Mouse (Mus musculus): Measurements from ENCODE around the gene Magi1. TPM values are rescaled to one million over a fixed set of nuclear protein-coding genes. Genes with fewer than 3 reads are reported as not detected.

Magi1 gene
- polyA plus RNA-seq, 1 experiment, result 3.4 TPM

- peak overlapping the region; percentile 51 for H3K4me2 ChIP-seq (ENCODE audit: low read depth)
- H3K4me3 ChIP-seq, result no peak overlapping the region
- no peaks in the 10 kb centered on the region for H3K36me3 ChIP-seq (ENCODE audit: control insufficient read depth, insufficient read depth)
- no peak overlapping the region for H3ac ChIP-seq (ENCODE audit: control insufficient read depth, insufficient read length)
- TF ChIP-seq POLR2A (IDR thresholded peaks at IDR 0.05; ENCODE audit: insufficient read length, low read depth), result no peak
- no peak for TF ChIP-seq SRF (IDR thresholded peaks at IDR 0.05; ENCODE audit: control insufficient read depth, insufficient read length, low read depth)
- no peak for TF ChIP-seq REST (IDR thresholded peaks at IDR 0.05; ENCODE audit: insufficient read depth, insufficient read length)
- no peak for TF ChIP-seq CEBPB (IDR thresholded peaks at IDR 0.05; ENCODE audit: insufficient read depth, poor library complexity, severe bottlenecking)
- TF ChIP-seq MAX (IDR thresholded peaks at IDR 0.05; ENCODE audit: low read depth), result no peak
- TF ChIP-seq E2F4 (IDR thresholded peaks at IDR 0.05; ENCODE audit: insufficient read depth), result no peak
- no peak for TF ChIP-seq USF1 (IDR thresholded peaks at IDR 0.05; ENCODE audit: low read depth)
- TF ChIP-seq MYOD1 (IDR thresholded peaks at IDR 0.05; ENCODE audit: control insufficient read depth in 1 of 3, insufficient read length in 2 of 3, low read depth in 2 of 3), result no peak
- TF ChIP-seq POLR2AphosphoS2 (IDR thresholded peaks at IDR 0.05; ENCODE audit: insufficient read length, low read depth), result no peak
- TF ChIP-seq TCF3 (IDR thresholded peaks at IDR 0.05; ENCODE audit: insufficient read length, low read depth), result no peak
- TF ChIP-seq MYOG (IDR thresholded peaks at IDR 0.05; ENCODE audit: control insufficient read depth in 1 of 3, insufficient read depth in 1 of 3, insufficient read length in 2 of 3, low read depth in 2 of 3), result no peak
- TF ChIP-seq TCF12 (IDR thresholded peaks at IDR 0.05; ENCODE audit: insufficient read depth, poor library complexity, severe bottlenecking), result no peak
- peaks cover 4% of the 10 kb centered on the region for H3K79me2 ChIP-seq (ENCODE audit: control insufficient read depth, insufficient read depth)
- no peaks in the 10 kb centered on the region for H3K27me3 ChIP-seq (ENCODE audit: control insufficient read depth, insufficient read depth, insufficient read length)
Measured at GRCm38 (mm10) chr6:94186628-94187319, 96.9 kb downstream of the Magi1 start.

GRCm38 (mm10) chr6:94184268-94184667, 99.4 kb downstream of the Magi1 start:
- no peak overlapping the region for H3K4me3 ChIP-seq
- no peaks in the 10 kb centered on the region for H3K36me3 ChIP-seq (ENCODE audit: control insufficient read depth, insufficient read depth)
- H3K27me3 ChIP-seq (ENCODE audit: control insufficient read depth, insufficient read depth, insufficient read length), result no peaks in the 10 kb centered on the region
- peak overlapping the region; percentile 44 for H3K4me2 ChIP-seq (ENCODE audit: low read depth)
- H3ac ChIP-seq (ENCODE audit: control insufficient read depth, insufficient read length), result no peak overlapping the region
- peak; percentile 84 for TF ChIP-seq CEBPB (IDR thresholded peaks at IDR 0.05; ENCODE audit: insufficient read depth, poor library complexity, severe bottlenecking)
- no peak for TF ChIP-seq POLR2A (IDR thresholded peaks at IDR 0.05; ENCODE audit: insufficient read length, low read depth)
- H3K79me2 ChIP-seq (ENCODE audit: control insufficient read depth, insufficient read depth), result peaks cover 6% of the 10 kb centered on the region

GRCm38 (mm10) chr6:94183354-94183851, 100.3 kb downstream of the Magi1 start:
- Histone ChIP-seq H3K27me3 (ENCODE audit: control insufficient read depth, insufficient read depth, insufficient read length) (no peaks in the 10 kb centered on the region), H3ac (ENCODE audit: control insufficient read depth, insufficient read length) (no peak overlapping the region), H3K4me3 (no peak overlapping the region), H3K4me2 (ENCODE audit: low read depth) (no peak overlapping the region), H3K36me3 (ENCODE audit: control insufficient read depth, insufficient read depth) (no peaks in the 10 kb centered on the region), H3K79me2 (ENCODE audit: control insufficient read depth, insufficient read depth) (peaks cover 6% of the 10 kb centered on the region)
- TF ChIP-seq REST (IDR thresholded peaks at IDR 0.05; ENCODE audit: insufficient read depth, insufficient read length), result no peak

GRCm38 (mm10) chr6:94181673-94182255, 102.0 kb downstream of the Magi1 start:
- TF ChIP-seq MYOG (IDR thresholded peaks at IDR 0.05; ENCODE audit: control insufficient read depth in 1 of 3, insufficient read depth in 1 of 3, insufficient read length in 2 of 3, low read depth in 2 of 3), result no peak
- no peak for TF ChIP-seq POLR2AphosphoS2 (IDR thresholded peaks at IDR 0.05; ENCODE audit: insufficient read length, low read depth)
- TF ChIP-seq E2F4 (IDR thresholded peaks at IDR 0.05; ENCODE audit: insufficient read depth), result no peak
- no peak for TF ChIP-seq REST (IDR thresholded peaks at IDR 0.05; ENCODE audit: insufficient read depth, insufficient read length)
- no peak for TF ChIP-seq TCF3 (IDR thresholded peaks at IDR 0.05; ENCODE audit: insufficient read length, low read depth)
- TF ChIP-seq MAX (IDR thresholded peaks at IDR 0.05; ENCODE audit: low read depth), result no peak
- TF ChIP-seq TCF12 (IDR thresholded peaks at IDR 0.05; ENCODE audit: insufficient read depth, poor library complexity, severe bottlenecking), result no peak
- no peak for TF ChIP-seq SRF (IDR thresholded peaks at IDR 0.05; ENCODE audit: control insufficient read depth, insufficient read length, low read depth)
- no peak for TF ChIP-seq CEBPB (IDR thresholded peaks at IDR 0.05; ENCODE audit: insufficient read depth, poor library complexity, severe bottlenecking)
- TF ChIP-seq MYOD1 (IDR thresholded peaks at IDR 0.05; ENCODE audit: control insufficient read depth in 1 of 3, insufficient read length in 2 of 3, low read depth in 2 of 3), result no peak
- TF ChIP-seq POLR2A (IDR thresholded peaks at IDR 0.05; ENCODE audit: insufficient read length, low read depth), result no peak
- TF ChIP-seq USF1 (IDR thresholded peaks at IDR 0.05; ENCODE audit: low read depth), result no peak
- Histone ChIP-seq H3K36me3 (ENCODE audit: control insufficient read depth, insufficient read depth) (no peaks in the 10 kb centered on the region), H3K27me3 (ENCODE audit: control insufficient read depth, insufficient read depth, insufficient read length) (no peaks in the 10 kb centered on the region), H3K4me2 (ENCODE audit: low read depth) (no peak overlapping the region), H3K4me3 (no peak overlapping the region), H3ac (ENCODE audit: control insufficient read depth, insufficient read length) (no peak overlapping the region), H3K79me2 (ENCODE audit: control insufficient read depth, insufficient read depth) (peaks cover 6% of the 10 kb centered on the region)

- Histone ChIP-seq H3ac (ENCODE audit: control insufficient read depth, insufficient read length) (no peak overlapping the region), H3K36me3 (ENCODE audit: control insufficient read depth, insufficient read depth) (no peaks in the 10 kb centered on the region), H3K27me3 (ENCODE audit: control insufficient read depth, insufficient read depth, insufficient read length) (no peaks in the 10 kb centered on the region), H3K79me2 (ENCODE audit: control insufficient read depth, insufficient read depth) (peaks cover 6% of the 10 kb centered on the region), H3K4me3 (no peak overlapping the region), H3K4me2 (ENCODE audit: low read depth) (no peak overlapping the region)
- TF ChIP-seq SRF (IDR thresholded peaks at IDR 0.05; ENCODE audit: control insufficient read depth, insufficient read length, low read depth), result no peak
- TF ChIP-seq E2F4 (IDR thresholded peaks at IDR 0.05; ENCODE audit: insufficient read depth), result no peak
- no peak for TF ChIP-seq REST (IDR thresholded peaks at IDR 0.05; ENCODE audit: insufficient read depth, insufficient read length)
- TF ChIP-seq MYOD1 (IDR thresholded peaks at IDR 0.05; ENCODE audit: control insufficient read depth in 1 of 3, insufficient read length in 2 of 3, low read depth in 2 of 3), result no peak
- no peak for TF ChIP-seq MAX (IDR thresholded peaks at IDR 0.05; ENCODE audit: low read depth)
- no peak for TF ChIP-seq USF1 (IDR thresholded peaks at IDR 0.05; ENCODE audit: low read depth)
- TF ChIP-seq MYOG (IDR thresholded peaks at IDR 0.05; ENCODE audit: control insufficient read depth in 1 of 3, insufficient read depth in 1 of 3, insufficient read length in 2 of 3, low read depth in 2 of 3), result no peak
- TF ChIP-seq POLR2A (IDR thresholded peaks at IDR 0.05; ENCODE audit: insufficient read length, low read depth), result no peak
- no peak for TF ChIP-seq TCF3 (IDR thresholded peaks at IDR 0.05; ENCODE audit: insufficient read length, low read depth)
- no peak for TF ChIP-seq POLR2AphosphoS2 (IDR thresholded peaks at IDR 0.05; ENCODE audit: insufficient read length, low read depth)
- no peak for TF ChIP-seq TCF12 (IDR thresholded peaks at IDR 0.05; ENCODE audit: insufficient read depth, poor library complexity, severe bottlenecking)
- no peak for TF ChIP-seq CEBPB (IDR thresholded peaks at IDR 0.05; ENCODE audit: insufficient read depth, poor library complexity, severe bottlenecking)
Measured at GRCm38 (mm10) chr6:94180331-94181150, 103.2 kb downstream of the Magi1 start.

Measured in myocyte (in vitro differentiated cells).